Mouse (Mus musculus) MEL (cell line): ENCODE measurements around the gene Sept9. TPM values are rescaled to one million over a fixed set of nuclear protein-coding genes. Genes with fewer than 3 reads are reported as not detected.

ENCODE experiments used
- DNase-seq: peaks from one replicate; pipeline ENCODE4 v3.0.0; 2011; ENCODE audit warnings: low read depth, low spot score
- H3K27ac ChIP-seq: 2 replicates; pipeline ENCODE4 v1.5.1; 2012; ENCODE audit warnings: low read depth, mild to moderate bottlenecking, control low read depth, low read length, moderate library complexity; ENCODE audit not compliant: control insufficient read depth
- H3K27me3 ChIP-seq, 2 experiments: fragments of 150-350 bp in 1 of 2; sonication (generic) in 1 of 2; 2 replicates each; pipeline ENCODE4 v1.6.1; 2012; ENCODE audit warnings: low read length in 2 of 2, mild to moderate bottlenecking in 2 of 2, improper control_type of control experiment in 1 of 2, moderate library complexity in 1 of 2; ENCODE audit not compliant: insufficient read depth in 2 of 2, control insufficient read depth in 1 of 2
- H3K36me3 ChIP-seq, 2 experiments: 2 replicates each; pipeline ENCODE4 v1.6.1; 2012 to 2014; ENCODE audit warnings: low read length in 2 of 2, improper control_type of control experiment in 1 of 2, inconsistent platforms in 1 of 2, mild to moderate bottlenecking in 1 of 2; ENCODE audit not compliant: insufficient read depth in 2 of 2, control insufficient read depth in 1 of 2
- H3K4me1 ChIP-seq, 2 experiments: fragments of 150-350 bp in 1 of 2; sonication (generic) in 1 of 2; 2 replicates each; pipeline ENCODE4 v1.6.1; 2012; ENCODE audit warnings: low read length in 2 of 2, improper control_type of control experiment in 1 of 2, mild to moderate bottlenecking in 1 of 2; ENCODE audit not compliant: insufficient read depth in 2 of 2, control insufficient read depth in 1 of 2
- H3K4me3 ChIP-seq, 2 experiments: fragments of 150-350 bp in 1 of 2; sonication (generic) in 1 of 2; 2 replicates each; pipeline ENCODE4 v1.5.1; 2012; ENCODE audit warnings: low read depth in 2 of 2, low read length in 2 of 2, mild to moderate bottlenecking in 2 of 2, moderate library complexity in 2 of 2, control low read depth in 1 of 2, improper control_type of control experiment in 1 of 2; ENCODE audit not compliant: control insufficient read depth in 1 of 2, insufficient read depth in 1 of 2
- H3K79me2 ChIP-seq: 2 replicates; pipeline ENCODE4 v1.6.1; 2012; ENCODE audit warnings: mild to moderate bottlenecking, low read length, moderate library complexity; ENCODE audit not compliant: control insufficient read depth, poor library complexity, insufficient read depth
- H3K9ac ChIP-seq: 2 replicates; pipeline ENCODE4 v1.6.1; 2012; ENCODE audit warnings: low read depth, mild to moderate bottlenecking, control low read depth, low read length, moderate library complexity; ENCODE audit not compliant: control insufficient read depth, poor library complexity, severe bottlenecking
- H3K9me3 ChIP-seq: fragments of 150-350 bp; sonication (generic); replicated peaks from 2 replicates; pipeline ENCODE4 v1.6.1; 2012; ENCODE audit warnings: mild to moderate bottlenecking, low read length, improper control_type of control experiment, moderate library complexity; ENCODE audit not compliant: insufficient read depth
- BHLHE40 ChIP-seq: IDR thresholded peaks from 2 replicates; pipeline ENCODE4 v1.6.1; 2012; ENCODE audit warnings: low read depth, mild to moderate bottlenecking, inconsistent platforms, low read length, improper control_type of control experiment, borderline replicate concordance
- CHD1 ChIP-seq: IDR thresholded peaks from 2 replicates; pipeline ENCODE4 v1.6.1; 2012; ENCODE audit warnings: low read depth, mild to moderate bottlenecking, inconsistent platforms, low read length, improper control_type of control experiment
- CHD2 ChIP-seq: IDR thresholded peaks from 2 replicates; pipeline ENCODE4 v1.6.1; 2011; ENCODE audit warnings: low read length, improper control_type of control experiment
- E2F4 ChIP-seq: IDR thresholded peaks from 2 replicates; pipeline ENCODE4 v1.6.1; 2011; ENCODE audit warnings: low read depth, low read length, improper control_type of control experiment, borderline replicate concordance
- ETS1 ChIP-seq: IDR thresholded peaks from 2 replicates; pipeline ENCODE4 v1.6.1; 2012; ENCODE audit warnings: low read depth, mild to moderate bottlenecking, inconsistent platforms, low read length, improper control_type of control experiment, moderate library complexity
- GATA1 ChIP-seq: IDR thresholded peaks from 2 replicates; pipeline ENCODE4 v1.6.1; 2011; ENCODE audit warnings: low read depth, low read length, improper control_type of control experiment
- MAZ ChIP-seq: IDR thresholded peaks from 2 replicates; pipeline ENCODE4 v1.6.1; 2012; ENCODE audit warnings: low read depth, mild to moderate bottlenecking, inconsistent platforms, low read length, improper control_type of control experiment
- MEF2A ChIP-seq: IDR thresholded peaks from 2 replicates; pipeline ENCODE4 v1.6.1; 2014; ENCODE audit warnings: low read depth, mild to moderate bottlenecking, inconsistent platforms, low read length, improper control_type of control experiment; ENCODE audit not compliant: poor library complexity, insufficient replicate concordance, severe bottlenecking; ENCODE audit errors: extremely low read depth
- MYC ChIP-seq: IDR thresholded peaks from 2 replicates; pipeline ENCODE4 v1.6.1; 2011; ENCODE audit warnings: low read depth, mild to moderate bottlenecking, low read length, improper control_type of control experiment, moderate library complexity
- RAD21 ChIP-seq: IDR thresholded peaks from 2 replicates; pipeline ENCODE4 v1.6.1; 2011; ENCODE audit warnings: mild to moderate bottlenecking, low read depth, low read length, improper control_type of control experiment
- SIN3A ChIP-seq: IDR thresholded peaks from 2 replicates; pipeline ENCODE4 v1.6.1; 2012; ENCODE audit warnings: low read length, improper control_type of control experiment, inconsistent platforms
- TBP ChIP-seq: IDR thresholded peaks from 2 replicates; pipeline ENCODE4 v1.8.0; 2011; ENCODE audit warnings: low read depth, low read length, improper control_type of control experiment
- TCF12 ChIP-seq: IDR thresholded peaks from 2 replicates; pipeline ENCODE4 v1.6.1; 2014; ENCODE audit warnings: low read depth, mild to moderate bottlenecking, inconsistent platforms, low read length, improper control_type of control experiment, moderate library complexity
- polyA plus RNA-seq, 2 experiments: library from polyadenylated mRNA; stranded (reverse) in 1 of 2; unstranded in 1 of 2; fragments of >175 nt in 1 of 2; fragments of >200 nt in 1 of 2; gene quantifications; 2 replicates each; pipeline versions ENCODE4 v1.2.1 to v1.2.4; 2012; ENCODE audit warnings: low replicate concordance in 2 of 2, low read depth in 1 of 2; ENCODE audit not compliant: insufficient read length in 2 of 2, insufficient read depth in 1 of 2, missing spikeins in 1 of 2
- total RNA-seq: library from RNA; depleted of rRNA; stranded (reverse); fragments of 300-350 nt; gene quantifications from 2 replicates; pipeline ENCODE4 v1.2.3, GENCODE M21; 2012

Sept9 gene
- total and polyA plus RNA-seq, 3 experiments, result 49.7 to 196 (median 163) TPM

- H3K27ac ChIP-seq, result no peak overlapping the region
- H3K79me2 ChIP-seq, result no peaks in the 10 kb centered on the region
- TF ChIP-seq E2F4, result no peak
- TF ChIP-seq, all 39 proteins: peak for 0
- no peak for DNase-seq
- Histone ChIP-seq H3K36me3 (no peaks in the 10 kb centered on the region), H3K4me3 (no peak overlapping the region), H3K9ac (no peak overlapping the region), H3K9me3 (no peaks in the 10 kb centered on the region), H3K27me3 (no peaks in the 10 kb centered on the region), H3K4me1 (no peaks in the 10 kb centered on the region)
Measured at GRCm38 (mm10) chr11:117285606-117285931, 86.1 kb downstream of the Sept9 start.

- Histone ChIP-seq H3K4me3 (no peak overlapping the region), H3K79me2 (no peaks in the 10 kb centered on the region), H3K4me1 (peaks cover 7 to 13% of the 10 kb centered on the region in 2 experiments), H3K9me3 (no peaks in the 10 kb centered on the region), H3K27ac (no peak overlapping the region), H3K36me3 (peaks cover 0 to 8% of the 10 kb centered on the region in 2 experiments; a peak in 2 of 4 replicates), H3K9ac (no peak overlapping the region), H3K27me3 (no peaks in the 10 kb centered on the region)
- no peak for TF ChIP-seq MYC
- TF ChIP-seq RAD21, result no peak
- TF ChIP-seq GATA1, result no peak
- TF ChIP-seq BHLHE40, result no peak
- no peak for TF ChIP-seq CHD2
- TF ChIP-seq TCF12, result no peak
- TF ChIP-seq ETS1, result no peak
- TF ChIP-seq MEF2A, result no peak
- TF ChIP-seq SIN3A, result no peak
- no peak for TF ChIP-seq CHD1
- TF ChIP-seq MAZ, result no peak
- no peak for DNase-seq
Measured at GRCm38 (mm10) chr11:117287792-117288191, 88.3 kb downstream of the Sept9 start.

DNA sequence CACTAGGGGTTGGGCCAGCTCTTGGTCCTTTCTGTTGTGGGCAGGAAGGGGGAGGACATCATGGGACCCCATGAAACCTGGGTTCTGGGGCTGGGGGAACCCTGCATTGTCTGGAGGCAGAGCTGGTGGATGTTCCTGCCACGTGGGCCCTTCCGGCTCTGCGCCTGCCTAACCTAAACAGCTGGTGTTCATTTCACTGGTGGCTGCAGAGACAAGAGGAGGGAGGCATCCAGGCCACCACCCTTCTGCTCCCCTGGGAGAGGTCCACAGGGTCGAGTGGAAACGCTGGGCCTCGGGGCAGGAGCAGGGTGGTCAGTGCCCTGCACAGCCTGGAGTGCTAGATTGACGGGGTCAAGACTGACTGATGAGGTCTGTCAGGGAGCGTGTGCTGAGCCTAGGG lies 89.3 kb downstream of the Sept9 start:
- peaks cover 0 to 9% of the 10 kb centered on the region in 2 experiments; a peak in 2 of 4 replicates for H3K36me3 ChIP-seq
- TF ChIP-seq CHD1 (no peak), TBP (no peak)
- no peak overlapping the region for H3K9ac ChIP-seq
- H3K79me2 ChIP-seq, result no peaks in the 10 kb centered on the region
- no peak overlapping the region for H3K4me3 ChIP-seq
- no peak for DNase-seq
- no peaks in the 10 kb centered on the region for H3K27me3 ChIP-seq
- peaks cover 11 to 13% of the 10 kb centered on the region in 2 experiments for H3K4me1 ChIP-seq
- no peak overlapping the region for H3K27ac ChIP-seq
- H3K9me3 ChIP-seq, result no peaks in the 10 kb centered on the region
